Mouse (Mus musculus): ENCODE measurements around the gene Rbl1.

Gene Rbl1

DNA sequence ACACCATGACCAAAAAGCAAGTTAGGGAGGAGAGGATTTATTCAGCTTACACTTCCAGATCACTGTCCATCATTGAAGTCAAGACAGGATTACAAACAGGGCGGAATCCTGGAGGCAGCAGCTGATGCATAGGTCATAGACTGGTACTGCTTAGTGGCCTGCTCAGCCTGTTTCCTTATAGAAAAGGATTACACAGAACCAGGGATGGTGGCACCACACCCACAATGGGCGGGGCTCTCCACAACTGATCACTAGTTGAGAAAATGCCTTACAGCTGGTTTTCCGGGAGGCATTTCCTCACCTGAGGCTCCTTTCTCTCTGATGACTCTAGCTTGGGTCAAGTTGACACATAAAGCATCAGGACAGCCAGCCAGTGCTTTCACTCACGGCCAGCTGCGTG is 55.9 kb downstream of the Rbl1 start:
- no peak for DNase-seq (ENCODE audit: low read depth, low spot score)
- H3K27me3 ChIP-seq (ENCODE audit: control insufficient read depth, insufficient read depth, low read length, poor library complexity, severe bottlenecking): no peaks in the 10 kb centered on the region

DNA sequence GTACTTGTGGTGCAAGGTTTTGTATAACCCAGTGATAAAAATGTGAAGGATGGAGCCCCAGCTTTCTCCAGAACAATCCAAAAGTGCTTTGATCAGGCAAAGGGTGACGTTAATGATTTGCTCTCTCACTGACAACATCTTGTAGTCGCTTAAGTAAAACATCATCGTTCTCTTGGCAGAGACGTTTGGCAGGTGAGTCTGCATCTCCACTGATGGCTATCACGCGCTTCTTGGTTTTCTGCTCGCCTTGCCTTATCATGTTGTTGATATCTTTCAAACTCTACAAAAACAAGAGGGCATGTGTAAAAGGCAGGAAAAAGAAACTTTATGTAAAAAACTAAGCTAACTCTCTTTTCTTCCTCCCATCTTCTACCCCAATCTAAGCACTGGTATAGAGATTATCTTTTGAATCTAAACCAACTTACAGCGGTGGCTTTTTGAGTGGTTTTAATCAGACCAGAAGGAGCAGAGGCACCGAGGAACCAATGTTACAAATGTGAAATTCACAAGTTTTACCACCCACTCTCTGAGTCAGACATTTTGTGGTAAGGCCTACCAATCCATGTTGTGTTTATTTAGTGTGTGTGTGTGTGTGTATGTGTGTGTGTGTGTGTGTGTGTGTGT is 56.8 kb downstream of the Rbl1 start:
- H3K36me3 ChIP-seq (ENCODE audit: control insufficient read depth, insufficient read depth, low read length, poor library complexity, severe bottlenecking): no peaks in the 10 kb centered on the region
- DNase-seq (ENCODE audit: low read depth, low spot score): no peak
- H3K27me3 ChIP-seq (ENCODE audit: control insufficient read depth, insufficient read depth, low read length, poor library complexity, severe bottlenecking): no peaks in the 10 kb centered on the region

More for the DNA sequence above, 55.9 kb downstream of the Rbl1 start:
- no peaks in the 10 kb centered on the region for H3K36me3 ChIP-seq (ENCODE audit: control insufficient read depth, insufficient read depth, low read length, poor library complexity, severe bottlenecking)

DNA sequence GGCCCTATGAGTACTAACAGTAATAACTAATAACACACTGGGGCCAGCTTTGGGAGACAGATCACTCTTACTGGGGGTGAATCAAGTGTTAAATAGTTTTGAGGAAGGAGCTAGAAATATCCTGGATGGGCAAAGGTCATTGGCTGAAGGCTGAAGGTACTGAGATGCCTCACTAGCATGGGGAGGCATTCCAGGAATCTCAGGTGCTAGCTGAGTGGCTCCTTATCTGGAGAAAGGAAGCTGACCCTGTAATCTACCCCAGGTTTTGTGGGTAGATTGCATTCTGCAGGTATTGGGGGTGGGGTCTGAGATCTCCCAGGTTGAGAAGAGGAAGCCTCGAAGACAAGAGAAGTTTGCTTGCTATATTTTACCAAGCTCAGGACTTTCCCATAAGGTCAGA is 59.2 kb downstream of the Rbl1 start:
- DNase-seq (ENCODE audit: low read depth, low spot score): no peak
- Histone ChIP-seq H3K27me3 (ENCODE audit: control insufficient read depth, insufficient read depth, low read length, poor library complexity, severe bottlenecking) (no peaks in the 10 kb centered on the region), H3K36me3 (ENCODE audit: control insufficient read depth, insufficient read depth, low read length, poor library complexity, severe bottlenecking) (no peaks in the 10 kb centered on the region)

DNA sequence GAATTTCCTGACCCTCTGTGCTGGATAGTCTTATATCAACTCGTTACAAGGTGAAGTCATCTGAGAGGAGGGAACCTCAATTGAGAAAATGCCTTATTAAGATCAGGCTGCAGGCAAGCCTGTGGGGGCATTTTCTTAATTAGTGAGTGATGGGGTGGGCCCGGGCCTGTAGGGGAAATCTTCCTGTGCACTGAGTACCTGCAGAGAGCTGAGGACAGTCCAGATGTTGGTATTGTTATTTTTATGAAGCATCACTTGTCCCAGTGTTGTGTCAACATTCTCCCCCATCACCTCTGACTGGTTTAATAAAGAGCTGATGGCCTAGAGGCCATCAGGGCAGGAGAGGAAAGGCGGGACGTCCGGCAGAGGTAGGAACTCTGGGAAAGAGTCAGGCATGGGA is 60.2 kb downstream of the Rbl1 start:
- Histone ChIP-seq H3K36me3 (ENCODE audit: control insufficient read depth, insufficient read depth, low read length, poor library complexity, severe bottlenecking) (no peaks in the 10 kb centered on the region), H3K27me3 (ENCODE audit: control insufficient read depth, insufficient read depth, low read length, poor library complexity, severe bottlenecking) (no peaks in the 10 kb centered on the region)
- no peak for DNase-seq (ENCODE audit: low read depth, low spot score)

DNA sequence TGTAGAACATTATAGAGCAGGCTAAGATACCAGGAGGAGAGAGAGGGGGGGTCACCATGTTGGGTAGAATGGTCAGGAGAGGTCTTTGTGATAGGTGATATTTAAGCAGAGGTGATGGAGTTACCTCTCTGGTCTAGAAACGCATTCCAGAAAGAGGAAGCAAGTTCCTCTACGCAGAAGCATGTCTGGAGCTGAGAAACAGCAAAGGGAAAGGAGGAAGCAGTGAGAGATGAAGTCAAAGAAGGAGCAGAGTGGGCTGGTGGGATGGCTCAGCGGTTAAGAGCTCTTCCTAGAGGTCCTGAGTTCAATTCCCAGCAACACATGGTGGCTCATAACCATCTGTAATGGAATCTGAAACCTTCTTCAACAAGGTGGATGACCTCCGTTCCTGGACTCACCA is 62.4 kb downstream of the Rbl1 start:
- Histone ChIP-seq H3K36me3 (ENCODE audit: control insufficient read depth, insufficient read depth, low read length, poor library complexity, severe bottlenecking) (no peaks in the 10 kb centered on the region), H3K27me3 (ENCODE audit: control insufficient read depth, insufficient read depth, low read length, poor library complexity, severe bottlenecking) (no peaks in the 10 kb centered on the region)
- no peak for DNase-seq (ENCODE audit: low read depth, low spot score)

DNA sequence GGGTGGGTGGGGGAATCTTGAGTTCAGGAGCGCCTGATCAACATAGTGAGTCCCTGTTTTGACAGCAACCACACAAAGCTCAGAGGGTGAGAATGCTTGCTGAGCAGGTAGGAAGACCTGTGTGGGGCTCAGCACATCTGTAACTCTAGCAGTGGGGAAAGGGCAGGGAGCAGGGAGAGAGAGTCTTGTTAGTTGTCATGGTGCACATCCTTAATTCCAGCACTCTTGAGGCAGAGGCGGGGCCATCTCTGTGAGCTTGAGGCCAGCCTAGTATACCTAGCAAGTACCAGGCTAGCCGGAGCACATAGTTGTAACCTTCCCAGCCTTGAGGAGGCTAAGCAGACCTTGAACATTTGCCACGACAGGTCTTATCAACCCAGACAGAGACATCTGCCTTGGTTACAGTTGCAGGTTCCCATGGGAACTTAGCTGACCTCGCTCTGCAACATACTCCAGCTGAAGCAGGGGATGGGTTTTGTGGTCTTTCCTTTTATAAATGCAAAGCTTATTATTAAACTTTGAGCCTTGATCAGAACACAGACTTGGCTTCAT is 65.0 kb downstream of the Rbl1 start:
- Histone ChIP-seq H3K27me3 (ENCODE audit: control insufficient read depth, insufficient read depth, low read length, poor library complexity, severe bottlenecking) (no peaks in the 10 kb centered on the region), H3K36me3 (ENCODE audit: control insufficient read depth, insufficient read depth, low read length, poor library complexity, severe bottlenecking) (no peaks in the 10 kb centered on the region)
- no peak for DNase-seq (ENCODE audit: low read depth, low spot score)

DNA sequence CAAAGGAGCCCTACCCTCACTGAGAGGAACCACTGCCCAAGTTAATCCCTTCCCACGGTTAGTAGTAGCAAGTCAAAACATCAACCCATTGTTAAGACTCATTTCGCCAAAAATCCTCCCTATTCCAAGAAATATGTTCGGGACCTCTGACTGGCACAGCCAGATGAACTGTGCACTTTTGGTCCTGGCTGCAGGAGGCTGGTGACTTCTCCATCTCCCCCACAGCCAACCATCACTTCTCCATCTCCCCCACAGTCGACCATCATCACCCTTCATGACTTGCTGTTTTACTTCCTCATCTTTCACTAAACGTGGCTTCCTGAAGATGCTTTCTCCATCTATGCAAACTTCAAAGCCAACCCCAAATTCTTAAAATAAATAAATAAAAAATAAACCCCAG is 65.5 kb downstream of the Rbl1 start:
- H3K36me3 ChIP-seq (ENCODE audit: control insufficient read depth, insufficient read depth, low read length, poor library complexity, severe bottlenecking): no peaks in the 10 kb centered on the region
- H3K27me3 ChIP-seq (ENCODE audit: control insufficient read depth, insufficient read depth, low read length, poor library complexity, severe bottlenecking): no peaks in the 10 kb centered on the region
- DNase-seq (ENCODE audit: low read depth, low spot score): peak; percentile 52

DNA sequence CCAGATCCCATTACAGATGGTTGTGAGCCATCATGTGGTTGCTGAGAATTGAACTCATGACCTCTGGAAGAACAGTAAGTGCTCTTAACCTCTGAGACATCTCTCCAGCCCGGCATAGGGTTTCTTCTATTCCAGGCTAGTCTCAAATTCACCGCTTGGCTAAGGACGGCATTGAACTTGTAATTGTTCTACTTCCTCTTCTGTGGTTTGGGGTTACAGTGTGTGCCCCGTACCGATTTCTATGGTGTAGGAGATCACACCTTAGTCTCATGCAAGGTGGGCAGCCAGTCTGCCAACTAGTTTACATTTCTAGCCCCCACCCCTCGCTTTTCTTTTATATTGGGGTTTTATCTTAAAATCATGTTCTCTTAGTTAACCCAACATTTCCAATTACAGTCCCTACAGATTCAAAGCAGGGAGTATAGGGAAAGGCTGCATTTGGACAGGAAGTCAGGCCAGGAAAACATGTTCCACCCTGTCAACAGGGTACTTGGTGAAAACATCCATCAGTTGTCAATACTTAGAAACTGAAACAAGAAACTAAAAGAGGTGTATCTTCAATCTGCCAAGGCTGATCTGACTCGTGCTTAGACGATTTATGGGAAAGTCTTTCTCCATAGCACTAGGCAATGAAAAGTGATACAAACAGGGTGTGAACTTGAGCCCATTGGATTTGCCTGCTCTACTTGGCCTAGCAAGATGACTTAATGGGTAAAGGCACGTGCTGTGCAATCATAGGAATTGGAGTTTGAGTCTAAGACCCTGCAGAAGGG is 66.2 kb downstream of the Rbl1 start:
- Histone ChIP-seq H3K27me3 (ENCODE audit: control insufficient read depth, insufficient read depth, low read length, poor library complexity, severe bottlenecking) (no peaks in the 10 kb centered on the region), H3K36me3 (ENCODE audit: control insufficient read depth, insufficient read depth, low read length, poor library complexity, severe bottlenecking) (no peaks in the 10 kb centered on the region)
- peak; percentile 84 for DNase-seq (ENCODE audit: low read depth, low spot score)

DNA sequence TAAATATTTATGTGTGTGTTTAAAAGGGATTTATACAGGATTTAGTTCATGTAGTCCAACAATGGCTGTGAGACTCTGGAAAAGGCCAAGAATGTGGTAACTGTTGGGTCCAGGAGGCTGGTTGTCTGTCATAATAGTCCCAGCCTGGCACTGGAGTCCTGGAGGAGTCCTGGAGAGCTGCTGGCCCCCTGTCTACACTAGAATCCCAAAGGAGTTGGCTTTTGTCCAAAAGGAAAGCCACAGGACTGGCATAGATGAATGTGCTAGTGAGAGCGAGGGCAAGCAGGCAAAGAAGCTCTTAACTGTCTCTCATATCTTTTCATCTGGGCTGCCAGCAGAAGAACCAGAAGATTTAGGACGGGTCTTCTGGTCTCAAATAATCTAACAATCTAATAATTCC is 67.7 kb downstream of the Rbl1 start:
- Histone ChIP-seq H3K36me3 (ENCODE audit: control insufficient read depth, insufficient read depth, low read length, poor library complexity, severe bottlenecking) (no peaks in the 10 kb centered on the region; the same call in 1 of the 2 replicates), H3K27me3 (ENCODE audit: control insufficient read depth, insufficient read depth, low read length, poor library complexity, severe bottlenecking) (no peaks in the 10 kb centered on the region)
- DNase-seq (ENCODE audit: low read depth, low spot score): no peak

DNA sequence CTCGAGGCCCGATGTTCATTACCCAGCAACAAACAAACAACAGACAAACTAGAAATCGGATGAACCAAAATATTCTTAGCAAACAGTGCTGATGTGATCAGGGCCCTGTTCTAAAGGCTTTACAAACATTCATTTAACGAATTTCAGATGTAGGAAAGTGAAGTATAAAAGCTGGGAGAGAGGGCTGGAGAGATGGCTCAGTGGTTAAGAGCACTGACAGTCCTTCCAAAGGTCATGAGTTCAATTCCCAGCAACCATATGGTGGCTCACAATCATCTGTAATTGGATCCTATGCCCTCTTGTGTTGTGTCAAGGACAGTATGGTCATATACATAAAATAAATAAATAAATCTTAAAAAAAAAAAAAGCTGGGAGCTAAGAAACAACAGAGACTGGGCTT is 68.2 kb downstream of the Rbl1 start:
- no peak for DNase-seq (ENCODE audit: low read depth, low spot score)
- Histone ChIP-seq H3K27me3 (ENCODE audit: control insufficient read depth, insufficient read depth, low read length, poor library complexity, severe bottlenecking) (no peaks in the 10 kb centered on the region), H3K36me3 (ENCODE audit: control insufficient read depth, insufficient read depth, low read length, poor library complexity, severe bottlenecking) (no peaks in the 10 kb centered on the region; the same call in 1 of the 2 replicates)

DNA sequence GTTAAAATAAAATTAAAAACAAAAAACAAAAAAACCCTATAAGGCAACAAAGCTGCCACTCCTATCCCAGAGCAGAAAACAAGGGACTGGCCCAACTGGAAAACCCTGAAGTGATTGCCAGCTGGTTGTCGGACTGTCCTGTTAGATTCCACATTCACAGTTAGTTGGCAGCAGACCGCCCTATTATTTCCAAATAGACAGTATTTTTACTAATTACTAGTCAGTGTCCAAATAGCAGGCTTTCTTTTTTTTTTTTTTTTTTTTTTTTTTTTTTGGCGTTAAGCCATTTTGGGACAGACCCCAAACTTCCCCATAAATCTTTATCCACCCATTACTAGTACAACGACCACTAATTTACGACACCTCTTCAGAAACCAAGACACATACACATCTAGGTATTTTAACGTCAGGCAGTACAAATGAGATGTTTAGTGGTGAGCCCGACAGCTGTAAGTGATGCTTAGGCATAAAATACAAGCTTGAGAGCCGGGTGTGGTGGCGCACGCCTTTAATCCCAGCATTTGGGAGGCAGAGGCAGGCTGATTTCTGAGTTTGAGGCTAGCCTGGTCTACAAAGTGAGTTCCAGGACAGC is 68.7 kb downstream of the Rbl1 start:
- DNase-seq (ENCODE audit: low read depth, low spot score): no peak
- Histone ChIP-seq H3K36me3 (ENCODE audit: control insufficient read depth, insufficient read depth, low read length, poor library complexity, severe bottlenecking) (no peaks in the 10 kb centered on the region; the same call in 1 of the 2 replicates), H3K27me3 (ENCODE audit: control insufficient read depth, insufficient read depth, low read length, poor library complexity, severe bottlenecking) (no peaks in the 10 kb centered on the region)

DNA sequence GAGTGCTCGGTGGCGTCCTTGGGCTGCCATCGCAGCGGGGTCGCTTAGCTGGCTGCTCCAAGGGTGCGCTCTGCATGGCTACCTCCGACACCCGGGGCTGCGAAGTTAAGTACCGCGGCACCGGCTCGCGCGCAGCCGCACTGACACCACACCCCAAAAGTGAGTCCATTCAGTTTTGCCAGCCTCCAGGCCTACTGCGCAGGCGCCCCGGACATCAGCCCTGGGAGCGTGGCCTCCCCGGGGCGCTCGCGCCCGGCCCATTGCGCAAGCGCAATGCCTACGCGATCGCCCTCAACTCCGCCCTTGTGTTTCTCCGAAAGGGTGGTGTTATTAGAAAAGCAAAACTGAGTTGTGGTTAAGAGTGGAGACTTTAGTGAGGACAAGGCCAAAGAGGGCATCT is 69.3 kb downstream of the Rbl1 start, which contains the start of gene Samhd1:
TSS of gene Samhd1 (minus strand) at position 252 of the 400 bp plus-strand sequence.
- Histone ChIP-seq H3K36me3 (ENCODE audit: control insufficient read depth, insufficient read depth, low read length, poor library complexity, severe bottlenecking) (no peaks in the 10 kb centered on the region; the same call in 1 of the 2 replicates), H3K27me3 (ENCODE audit: control insufficient read depth, insufficient read depth, low read length, poor library complexity, severe bottlenecking) (no peaks in the 10 kb centered on the region)
- peak; percentile 97 for DNase-seq (ENCODE audit: low read depth, low spot score)

DNA sequence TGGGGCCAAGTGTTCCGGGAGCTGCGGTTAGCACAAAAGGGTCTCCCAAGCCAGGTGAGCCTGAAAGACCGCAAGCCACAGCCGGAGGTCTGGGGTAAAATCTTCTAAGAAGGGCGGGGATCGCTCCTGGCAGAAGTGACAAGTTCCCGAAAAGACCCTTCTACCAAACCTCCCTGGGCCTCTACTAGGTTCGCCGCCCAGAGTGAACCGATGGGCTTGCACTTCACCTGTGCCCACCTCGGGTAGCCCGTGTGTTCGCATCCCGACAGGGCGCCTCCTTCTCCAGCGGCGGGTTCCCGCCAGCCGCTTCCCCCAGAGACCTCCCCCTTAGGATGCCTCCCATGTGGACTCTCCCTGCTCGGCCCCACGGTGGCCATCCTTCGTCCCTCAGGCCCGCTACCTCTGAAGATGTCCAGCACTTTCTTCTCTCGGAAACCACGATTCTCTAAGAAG is 69.8 kb downstream of the Rbl1 start:
- DNase-seq (ENCODE audit: low read depth, low spot score): peak; percentile 41
- H3K36me3 ChIP-seq (ENCODE audit: control insufficient read depth, insufficient read depth, low read length, poor library complexity, severe bottlenecking): no peaks in the 10 kb centered on the region; the same call in 1 of the 2 replicates
- no peaks in the 10 kb centered on the region for H3K27me3 ChIP-seq (ENCODE audit: control insufficient read depth, insufficient read depth, low read length, poor library complexity, severe bottlenecking)

DNA sequence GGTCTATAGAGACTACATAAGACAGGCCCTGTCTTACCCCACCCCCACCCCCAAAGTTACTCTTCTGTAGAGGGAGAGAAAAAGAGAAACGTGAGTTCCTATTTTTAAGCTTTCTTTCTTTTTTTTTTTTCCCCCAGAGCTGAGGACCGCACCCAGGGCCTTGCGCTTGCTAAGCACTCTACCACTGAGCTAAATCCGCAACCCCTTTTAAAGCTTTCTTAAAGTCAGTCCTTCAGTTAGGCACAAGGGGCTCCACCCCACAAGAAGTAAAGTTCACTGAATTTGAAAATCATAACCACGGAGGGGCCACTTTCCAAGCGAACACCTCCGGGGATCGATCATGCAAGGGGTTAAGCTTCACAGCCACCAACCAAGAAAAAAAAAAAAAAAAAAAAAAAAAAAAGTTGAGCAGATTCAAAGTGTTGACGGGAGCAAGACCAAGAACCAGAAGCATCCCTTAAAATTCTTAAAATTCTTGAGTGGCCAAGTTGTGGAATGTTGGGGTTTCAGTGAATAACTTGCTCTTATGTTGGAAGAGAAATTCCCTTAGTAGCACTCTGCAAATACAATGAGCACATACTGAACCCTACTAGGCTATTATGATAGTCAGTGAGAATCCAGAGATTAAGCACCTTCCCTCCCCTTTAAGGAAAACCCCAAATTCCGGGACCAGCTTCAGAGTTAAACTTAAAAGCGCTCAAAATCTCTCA is 70.4 kb downstream of the Rbl1 start:
- DNase-seq (ENCODE audit: low read depth, low spot score): peak; percentile 77
- peaks cover 1% of the 10 kb centered on the region for H3K36me3 ChIP-seq (ENCODE audit: control insufficient read depth, insufficient read depth, low read length, poor library complexity, severe bottlenecking)
- no peaks in the 10 kb centered on the region for H3K27me3 ChIP-seq (ENCODE audit: control insufficient read depth, insufficient read depth, low read length, poor library complexity, severe bottlenecking)

All from splenic B cell, adult 2 months (primary cell).